Mouse (Mus musculus): ENCODE data around the gene Fgf11. TPM values are rescaled to one million over a fixed set of nuclear protein-coding genes. Genes with fewer than 3 reads are reported as not detected.

Gene Fgf11
- polyA plus RNA-seq, 1 experiment: 6.3 TPM

- no peak for DNase-seq (ENCODE audit: low spot score)
Measured at GRCm38 (mm10) chr11:69816520-69816919, 14.9 kb upstream of the Fgf11 start.

GRCm38 (mm10) chr11:69815155-69815554 lies 13.5 kb upstream of the Fgf11 start, which contains the start of gene Gm39566:
TSS of gene Gm39566 (minus strand) at chr11:69815298.
- no peak for DNase-seq (ENCODE audit: low spot score)

DNA sequence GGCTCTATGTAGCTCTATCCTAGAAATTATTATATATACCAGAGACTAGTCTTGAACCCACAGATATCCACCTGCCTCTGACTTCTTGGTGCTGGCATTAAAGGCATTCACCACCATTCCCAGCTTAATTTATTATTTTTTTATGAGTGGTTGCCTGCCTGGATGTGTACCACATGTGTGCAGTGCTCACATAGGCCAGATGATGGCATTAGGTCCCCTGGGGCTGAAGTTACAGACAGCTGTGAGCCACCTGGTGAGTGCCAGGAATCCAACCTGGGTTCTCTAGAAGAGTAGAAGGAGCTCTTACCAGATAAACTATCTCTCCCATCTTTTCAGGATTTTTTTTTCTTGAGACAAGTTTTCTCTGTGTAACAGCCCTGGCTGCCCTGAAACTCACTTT lies 8.6 kb upstream of the Fgf11 start:
- DNase-seq (ENCODE audit: low spot score): no peak

DNA sequence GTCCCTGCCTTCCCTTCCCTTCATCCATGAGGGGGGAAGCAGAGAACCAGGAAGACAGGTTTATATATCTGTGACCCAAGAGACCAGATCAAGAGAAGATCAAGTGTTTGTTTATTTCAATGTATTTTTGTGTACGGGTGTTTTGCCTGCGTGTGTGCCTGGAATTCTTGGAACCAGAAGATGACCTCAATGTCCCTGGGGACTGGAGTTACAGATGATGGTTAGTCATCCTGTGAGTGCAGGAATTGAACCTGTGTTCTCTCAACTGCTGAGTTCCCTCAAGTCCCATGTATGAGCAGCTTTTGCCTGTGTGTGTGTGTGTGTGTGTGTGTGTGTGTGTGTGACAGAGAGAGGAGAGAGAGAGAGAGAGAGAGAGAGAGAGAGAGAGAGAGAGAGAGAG lies 6.0 kb upstream of the Fgf11 start:
- no peak for DNase-seq (ENCODE audit: low spot score)

GRCm38 (mm10) chr11:69806378-69806777 lies 4.7 kb upstream of the Fgf11 start:
- no peak for DNase-seq (ENCODE audit: low spot score)

- no peak for DNase-seq (ENCODE audit: low spot score)
Measured at GRCm38 (mm10) chr11:69804972-69805909, 3.6 kb upstream of the Fgf11 start, which contains the start of gene Tmem102. TSS of gene Tmem102 (minus strand) at chr11:69805624.

GRCm38 (mm10) chr11:69804652-69804940 lies 2.9 kb upstream of the Fgf11 start:
- no peak for DNase-seq (ENCODE audit: low spot score)

GRCm38 (mm10) chr11:69803786-69804651 lies 2.4 kb upstream of the Fgf11 start:
- peak; percentile 66 for DNase-seq (ENCODE audit: low spot score)

DNA sequence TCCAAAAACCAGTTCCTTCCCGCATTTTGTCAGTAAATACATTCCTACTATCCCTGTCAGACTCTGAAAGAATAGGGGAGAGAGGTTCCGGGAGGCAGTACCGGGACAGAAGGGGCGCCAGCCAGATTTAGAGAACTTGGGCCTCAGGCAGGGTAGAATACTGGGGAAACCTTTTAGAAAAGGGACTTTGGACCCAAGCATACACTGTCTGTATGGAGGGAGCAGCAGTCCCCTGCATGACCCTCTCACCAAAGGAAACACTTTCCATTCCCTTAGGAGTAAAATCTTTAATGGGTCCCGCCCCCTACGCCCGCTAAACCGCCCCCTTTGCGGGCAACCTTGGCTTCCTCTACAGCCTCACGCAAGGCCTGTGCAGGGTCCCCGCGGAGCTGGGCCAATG lies 1.7 kb upstream of the Fgf11 start:
- DNase-seq (ENCODE audit: low spot score): no peak

DNA sequence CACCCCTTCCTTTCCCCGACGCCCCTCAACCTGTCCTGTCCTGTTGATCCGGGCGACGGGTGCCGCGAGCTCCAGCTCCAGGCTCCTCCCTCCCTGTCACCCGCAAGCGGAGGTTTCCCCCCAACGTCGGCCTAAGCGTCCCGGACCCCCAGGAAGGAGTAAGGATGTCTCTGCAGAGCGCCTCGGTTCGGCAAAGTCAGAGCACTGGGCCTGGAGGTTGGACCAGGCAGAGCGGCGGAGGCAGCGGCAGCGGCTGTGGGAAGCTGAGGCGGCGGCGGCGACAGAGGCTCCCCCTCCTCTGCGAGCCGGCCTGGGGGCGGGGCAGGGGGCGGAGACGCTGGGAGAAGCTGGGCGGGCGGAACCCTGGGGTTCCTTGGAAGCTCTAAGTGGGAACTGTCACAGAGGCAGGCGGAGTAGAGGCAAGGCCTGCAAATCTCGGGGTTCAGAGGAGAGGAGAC lies 1.0 kb upstream of the Fgf11 start:
- DNase-seq (ENCODE audit: low spot score): peak; percentile 75

DNA sequence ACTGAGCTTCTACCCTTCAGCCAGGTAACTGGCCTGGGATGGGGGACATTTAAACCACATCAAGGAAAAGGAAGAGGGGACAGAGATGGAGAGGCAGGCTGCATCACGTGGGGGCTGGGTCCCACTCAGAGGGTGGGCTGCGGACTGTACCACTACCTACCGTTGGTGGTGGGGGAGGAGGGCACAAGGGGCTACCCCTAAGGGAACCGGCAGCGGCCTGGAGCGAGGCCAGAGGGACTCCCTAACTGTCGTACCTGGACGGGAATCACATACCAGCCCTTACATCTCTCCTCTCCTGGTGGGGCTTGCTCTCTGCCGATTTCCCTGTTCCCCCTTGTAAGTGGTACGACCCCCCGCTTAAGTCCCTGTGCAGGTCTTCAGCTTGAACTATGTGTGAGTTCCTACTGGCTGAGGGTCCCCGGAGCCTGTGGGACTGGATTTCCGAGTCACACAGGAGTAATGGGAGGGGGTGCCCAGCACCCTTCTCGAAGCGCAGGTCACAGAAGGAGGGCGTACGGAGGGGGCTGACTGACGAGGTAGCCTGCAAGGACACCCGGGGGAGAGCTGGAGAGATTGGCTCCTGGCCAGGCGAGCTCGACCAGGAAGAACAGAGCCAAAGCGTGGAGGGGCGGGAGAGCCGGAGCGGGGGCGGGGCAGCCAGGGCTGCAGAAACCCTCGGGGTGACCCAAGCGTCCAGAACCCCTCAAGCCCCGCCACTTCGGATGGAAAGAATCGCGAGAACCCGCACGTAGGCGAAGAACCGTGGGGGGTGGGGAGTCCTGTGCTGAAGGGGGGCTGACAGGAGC lies 1.1 kb downstream of the Fgf11 start:
- DNase-seq (ENCODE audit: low spot score): no peak

DNA sequence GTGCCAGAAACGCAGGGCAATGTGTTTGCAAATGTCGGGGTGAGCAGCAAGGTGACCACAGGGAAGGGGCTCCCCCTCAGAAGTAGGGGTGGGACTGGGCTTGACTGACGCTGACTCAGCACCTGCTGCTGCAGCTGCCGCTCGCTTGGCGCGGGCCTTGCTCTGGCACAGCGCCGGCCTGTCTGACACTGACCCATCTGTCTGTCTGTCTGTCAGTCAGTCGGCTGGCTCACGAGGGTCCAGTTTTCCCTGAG lies 1.6 kb downstream of the Fgf11 start:
- no peak for DNase-seq (ENCODE audit: low spot score)

- DNase-seq (ENCODE audit: low spot score): no peak
Measured at GRCm38 (mm10) chr11:69799394-69800137, 2.1 kb downstream of the Fgf11 start.

DNA sequence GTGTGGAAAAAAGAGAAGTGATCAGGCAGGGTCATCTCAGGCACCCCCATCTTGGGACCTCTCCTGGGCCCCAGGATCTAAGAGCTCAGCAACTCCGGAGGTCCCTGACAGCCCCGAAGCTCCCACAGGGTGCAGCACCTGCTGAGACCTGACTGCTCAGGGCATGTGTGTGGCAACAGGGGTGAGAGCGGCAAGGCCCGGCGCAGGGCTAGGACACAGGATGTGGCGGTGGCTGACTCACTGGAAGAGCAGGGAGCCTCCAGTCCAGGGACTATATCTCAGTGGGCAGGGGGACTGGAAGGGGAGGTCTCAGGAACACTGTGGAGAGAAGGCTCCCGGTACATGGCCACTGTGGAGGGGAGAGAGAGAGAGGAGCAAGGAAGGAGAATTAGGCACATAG lies 3.7 kb downstream of the Fgf11 start:
- no peak for DNase-seq (ENCODE audit: low spot score)

DNA sequence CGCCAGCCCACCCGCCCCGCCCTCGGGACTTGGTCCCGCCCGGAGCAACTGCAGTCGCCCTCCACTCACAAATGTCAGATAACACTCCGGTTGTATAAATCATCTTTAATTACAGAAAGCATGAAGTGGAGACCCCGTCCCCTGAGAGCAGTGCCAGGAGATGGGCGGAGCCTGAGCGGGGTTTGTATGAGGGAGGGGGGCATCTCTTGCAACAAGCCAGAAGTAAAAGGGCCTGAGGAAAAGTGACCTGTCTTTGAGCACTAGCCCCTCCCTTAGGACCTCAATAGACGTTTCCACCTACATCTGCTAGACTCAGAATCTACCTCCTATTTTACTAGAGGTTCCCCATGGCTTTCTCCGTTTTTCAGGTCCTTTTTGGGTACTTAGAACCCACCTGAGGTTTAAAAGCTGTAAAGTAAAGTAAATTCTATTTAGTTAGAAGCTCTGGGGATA lies 5.6 kb downstream of the Fgf11 start:
- no peak for DNase-seq (ENCODE audit: low spot score)

DNA sequence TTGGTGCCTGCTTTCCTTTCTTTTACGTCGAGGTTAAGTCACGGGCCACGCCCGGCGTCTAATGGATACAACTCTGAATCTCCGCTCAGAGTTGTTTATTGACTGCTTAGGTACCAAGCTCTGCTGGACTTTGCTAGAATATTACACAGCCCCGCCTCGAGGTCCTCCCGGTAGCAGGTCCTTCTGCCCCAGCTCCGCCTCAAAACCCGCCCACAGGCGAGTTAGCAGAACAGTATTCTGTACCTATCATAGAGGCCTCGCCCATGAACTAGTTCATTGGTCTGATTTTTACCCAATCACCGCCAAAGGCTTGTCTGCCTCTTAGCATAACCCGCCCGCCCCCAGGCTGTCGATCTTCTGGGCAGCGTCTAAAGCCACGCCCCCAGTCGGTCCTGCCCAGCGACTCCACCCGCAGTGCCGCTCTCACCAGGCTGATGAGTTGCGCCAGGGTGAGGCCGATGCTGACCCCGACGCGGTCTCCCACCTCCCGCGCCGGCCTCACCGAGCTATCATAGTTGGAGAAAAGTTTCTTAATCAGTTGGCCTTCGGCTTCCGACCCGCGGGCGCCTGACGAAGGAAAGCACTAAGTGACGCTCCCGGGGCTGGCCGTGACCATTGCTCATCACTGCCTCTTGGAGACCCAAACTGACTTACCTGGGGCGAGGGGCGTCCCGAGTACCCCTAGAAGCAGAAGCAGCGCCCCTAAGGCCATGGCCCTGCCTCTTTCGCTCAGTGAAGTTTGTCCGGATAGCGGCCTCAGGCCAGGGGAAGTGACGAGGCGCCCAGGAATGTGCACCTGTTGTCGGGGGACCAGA lies 6.3 kb downstream of the Fgf11 start, which contains the start of gene Chrnb1:
Gene Chrnb1, minus strand, starts transcription at position 776 of the 815 bp plus-strand sequence.
- DNase-seq (ENCODE audit: low spot score): peak; percentile 77

GRCm38 (mm10) chr11:69793429-69793828 lies 8.2 kb downstream of the Fgf11 start:
- DNase-seq (ENCODE audit: low spot score): no peak

DNA sequence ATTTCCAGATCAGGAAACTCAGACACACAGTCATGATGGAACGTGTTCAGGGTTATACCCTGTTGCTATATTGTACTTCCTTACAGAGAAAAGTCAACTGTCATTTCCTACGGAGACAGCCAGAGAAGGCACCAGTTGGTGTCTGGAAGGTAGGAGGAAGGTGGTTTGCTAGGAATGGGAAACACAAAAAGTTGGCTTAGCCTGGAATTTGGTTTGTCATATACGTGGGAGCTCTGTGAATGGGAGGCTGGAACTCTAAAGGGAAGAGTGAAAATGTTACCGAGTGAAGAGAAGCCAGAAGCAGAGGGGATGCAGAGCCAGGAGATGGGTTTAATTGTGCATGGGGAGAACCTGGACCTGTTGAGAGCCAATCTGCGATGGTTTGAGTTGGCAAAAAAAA lies 10.2 kb downstream of the Fgf11 start:
- DNase-seq (ENCODE audit: low spot score): no peak

DNA sequence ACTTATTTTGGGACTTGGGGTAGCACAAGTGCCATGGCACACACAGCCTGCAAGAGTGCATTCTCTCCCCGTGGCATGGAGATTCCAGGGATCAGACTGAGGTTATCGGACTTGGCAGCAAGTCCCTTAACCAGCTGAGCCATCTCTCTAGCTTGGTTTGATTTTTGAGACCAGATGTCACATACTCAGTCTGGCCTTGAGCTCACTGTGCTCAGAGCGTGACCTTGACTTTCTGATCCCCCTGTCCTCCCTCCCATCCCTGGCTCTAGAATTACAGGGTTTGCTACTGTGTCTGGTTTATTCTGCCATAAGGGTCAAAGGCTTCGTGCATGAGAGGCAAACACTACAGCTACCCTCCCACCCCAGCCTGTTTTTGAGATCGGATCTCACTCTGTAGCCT lies 12.2 kb downstream of the Fgf11 start:
- no peak for DNase-seq (ENCODE audit: low spot score)

GRCm38 (mm10) chr11:69787306-69787705 lies 14.4 kb downstream of the Fgf11 start:
- DNase-seq (ENCODE audit: low spot score): no peak
